Mouse (Mus musculus) embryonic facial prominence, embryonic 14.5 days (tissue): ENCODE results near the gene Sgta. TPM values are rescaled to one million over a fixed set of nuclear protein-coding genes. Genes with fewer than 3 reads are reported as not detected.

Experiments
- ATAC-seq: fragments of 200-750 bp; cut with Nextera tagmentation; 2 replicates; pipeline ENCODE4 v1.8.0; 2017; ENCODE audit warnings: low read depth, moderate number of reproducible peaks, moderate TSS enrichment
- DNase-seq: peaks from one replicate; pipeline ENCODE4 v3.0.0-alpha.2; 2015; ENCODE audit warnings: low spot score
- H3K27ac ChIP-seq: fragments of 300-500 bp; sonication (generic); replicated peaks from 2 replicates; pipeline ENCODE4 v1.5.1; 2014; ENCODE audit warnings: low read depth, mild to moderate bottlenecking, low read length, moderate library complexity
- H3K27me3 ChIP-seq: fragments of 300-500 bp; sonication (generic); replicated peaks from 2 replicates; pipeline ENCODE4 v1.6.1; 2014; ENCODE audit warnings: low read length; ENCODE audit not compliant: control insufficient read depth, insufficient read depth
- H3K36me3 ChIP-seq: fragments of 300-500 bp; sonication (generic); 2 replicates; pipeline ENCODE4 v1.6.1; 2014; ENCODE audit warnings: low read length, mixed read lengths; ENCODE audit not compliant: control insufficient read depth, insufficient read depth
- H3K4me1 ChIP-seq: fragments of 300-500 bp; sonication (generic); 2 replicates; pipeline ENCODE4 v1.6.1; 2014; ENCODE audit warnings: antibody characterized with exemption, low read length; ENCODE audit not compliant: control insufficient read depth, insufficient read depth
- H3K4me2 ChIP-seq: fragments of 300-500 bp; sonication (generic); 2 replicates; pipeline ENCODE4 v1.6.1; 2014; ENCODE audit warnings: low read depth, mild to moderate bottlenecking, low read length, moderate library complexity, mixed read lengths
- H3K4me3 ChIP-seq: fragments of 300-500 bp; sonication (generic); 2 replicates; pipeline ENCODE4 v1.5.1; 2014; ENCODE audit warnings: low read depth, mild to moderate bottlenecking, low read length
- H3K9ac ChIP-seq: fragments of 300-500 bp; sonication (generic); 2 replicates; pipeline ENCODE4 v1.6.1; 2014; ENCODE audit warnings: low read depth, mild to moderate bottlenecking, low read length, moderate library complexity, mixed read lengths
- H3K9me3 ChIP-seq: fragments of 300-500 bp; sonication (generic); 2 replicates; pipeline ENCODE4 v1.6.1; 2016; ENCODE audit warnings: low read length; ENCODE audit not compliant: control insufficient read depth
- WGBS: fragments of 180-500 bp; shearing (Covaris S2); extraction: QIAGEN DNeasy Blood & Tissue Kit; methylation state at CpG from one replicate; pipeline ENCODE4 v1.1.7; 2014; 5-methylcytosine and 5-hydroxymethylcytosine counted together
- polyA plus RNA-seq: library from polyadenylated mRNA; unstranded; fragments of >200 nt; fragmentation: Nextera tagmentation; extraction: Ambion mirVana; gene quantifications from 2 replicates; pipeline ENCODE4 v1.2.1, GENCODE M21; 2014

Sgta gene
- polyA plus RNA-seq, 1 experiment from 2014 or later: 163 TPM

- Histone ChIP-seq H3K9me3 (no peaks in the 10 kb centered on the region), H3K4me1 (no peaks in the 10 kb centered on the region), H3K4me2 (no peak overlapping the region), H3K36me3 (no peaks in the 10 kb centered on the region), H3K9ac (no peak overlapping the region), H3K27ac (no peak overlapping the region), H3K27me3 (no peaks in the 10 kb centered on the region), H3K4me3 (no peak overlapping the region)
- 82% methylated on average over 7 of the region's 7 CpGs for WGBS
- DNase-seq (no peak), ATAC-seq (no peak)
Observed at GRCm38 (mm10) chr10:81006005-81006677, 53.8 kb downstream of the Sgta start.

DNA sequence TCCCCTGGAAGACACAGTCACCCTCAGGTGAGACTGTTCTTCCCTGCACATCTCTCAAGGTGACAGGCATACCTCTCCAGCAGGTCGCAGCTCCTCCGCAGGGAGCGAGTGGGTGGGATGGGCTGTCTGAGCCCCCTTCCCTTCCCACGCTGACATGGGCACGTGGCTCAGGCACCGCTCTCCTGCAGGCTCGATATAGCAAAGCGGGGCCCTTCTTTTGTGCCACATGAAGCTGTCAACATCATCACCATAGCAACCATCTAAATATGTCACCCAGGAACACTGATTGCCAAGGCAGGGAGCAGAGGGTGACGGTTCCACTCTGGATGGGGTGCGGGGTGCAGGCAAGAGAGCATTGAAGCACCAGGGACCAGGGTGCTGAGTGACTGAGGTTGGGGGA, 58.8 kb downstream of the Sgta start:
- H3K9me3 ChIP-seq: no peaks in the 10 kb centered on the region
- H3K36me3 ChIP-seq: no peaks in the 10 kb centered on the region
- peaks cover 13% of the 10 kb centered on the region for H3K27me3 ChIP-seq
- no peak for ATAC-seq
- H3K4me3 ChIP-seq: no peak overlapping the region
- H3K4me2 ChIP-seq: no peak overlapping the region
- DNase-seq: no peak
- H3K9ac ChIP-seq: no peak overlapping the region
- H3K4me1 ChIP-seq: peaks cover 6% of the 10 kb centered on the region
- no peak overlapping the region for H3K27ac ChIP-seq
- 61% methylated on average over 10 of the region's 10 CpGs for WGBS

GRCm38 (mm10) chr10:81000197-81001062, 59.6 kb downstream of the Sgta start:
- Histone ChIP-seq H3K36me3 (no peaks in the 10 kb centered on the region), H3K9ac (no peak overlapping the region), H3K27me3 (peaks cover 13% of the 10 kb centered on the region), H3K4me2 (no peak overlapping the region), H3K4me3 (no peak overlapping the region), H3K4me1 (peaks cover 6% of the 10 kb centered on the region), H3K9me3 (no peaks in the 10 kb centered on the region), H3K27ac (no peak overlapping the region)
- no peak for DNase-seq
- no peak for ATAC-seq
- 45% methylated on average over 28 of the region's 28 CpGs for WGBS

- no peak overlapping the region for H3K9ac ChIP-seq
- DNase-seq: peak; percentile 72
- H3K36me3 ChIP-seq: no peaks in the 10 kb centered on the region
- H3K9me3 ChIP-seq: no peaks in the 10 kb centered on the region
- WGBS: 32% methylated on average over 28 of the region's 37 CpGs
- peak; percentile 73 for ATAC-seq
- H3K4me2 ChIP-seq: peak overlapping the region; percentile 41
- H3K4me1 ChIP-seq: peaks cover 6% of the 10 kb centered on the region
- peaks cover 13% of the 10 kb centered on the region for H3K27me3 ChIP-seq
- H3K4me3 ChIP-seq: 0 out of 2 replicates have a peak overlapping the region, but pooled peaks have one; percentile 10
- no peak overlapping the region for H3K27ac ChIP-seq
Observed at GRCm38 (mm10) chr10:80999362-81000196, 60.4 kb downstream of the Sgta start.

DNA sequence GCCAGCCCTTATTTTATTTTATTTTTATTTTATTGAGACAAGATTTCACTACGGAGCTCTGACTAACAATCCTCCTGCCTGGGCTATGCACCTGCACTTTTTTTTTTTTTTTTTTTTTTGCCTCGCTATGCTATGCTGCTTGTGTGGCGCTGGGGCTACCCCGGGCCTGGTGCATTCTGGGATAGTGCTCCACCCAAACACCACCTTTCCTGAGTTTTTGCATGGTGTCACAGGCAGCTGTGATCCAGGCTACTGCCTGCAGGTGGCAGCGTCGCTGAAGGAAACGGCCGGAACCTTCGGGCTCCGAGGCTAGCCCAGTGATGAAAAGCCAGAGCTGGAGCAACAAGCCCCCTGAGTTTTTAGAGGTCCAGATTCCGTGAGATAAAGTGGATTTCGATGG, 61.2 kb downstream of the Sgta start:
- peak; percentile 63 for DNase-seq
- Histone ChIP-seq H3K27me3 (peaks cover 13% of the 10 kb centered on the region), H3K27ac (no peak overlapping the region), H3K36me3 (no peaks in the 10 kb centered on the region), H3K4me1 (peaks cover 6% of the 10 kb centered on the region), H3K4me2 (no peak overlapping the region), H3K9ac (no peak overlapping the region), H3K4me3 (no peak overlapping the region), H3K9me3 (no peaks in the 10 kb centered on the region)
- 13% methylated on average over 12 of the region's 12 CpGs for WGBS
- peak; percentile 46; the same call in 1 of the 2 replicates for ATAC-seq

DNA sequence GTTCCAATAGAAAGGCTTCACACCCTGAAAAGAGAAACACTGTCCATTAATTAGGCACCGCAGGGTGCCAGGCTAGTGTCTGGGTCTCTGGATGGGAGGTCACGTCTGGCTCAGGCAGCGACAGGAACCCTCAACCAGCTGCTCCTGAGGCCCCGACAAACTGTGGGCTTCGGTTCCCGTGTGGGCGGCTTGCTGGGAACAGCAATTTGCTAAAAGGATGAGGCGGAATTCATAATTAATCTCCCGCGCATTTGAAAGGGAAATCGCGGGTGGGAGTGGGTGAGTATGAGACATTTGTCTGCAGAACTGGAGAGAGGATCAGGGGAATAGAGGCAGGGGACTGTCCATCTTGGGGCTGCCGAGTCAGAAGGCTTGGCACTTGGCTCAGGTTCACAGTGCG, 62.0 kb downstream of the Sgta start:
- 43% methylated on average over 14 of the region's 14 CpGs for WGBS
- H3K4me2 ChIP-seq: no peak overlapping the region
- H3K4me1 ChIP-seq: peaks cover 6% of the 10 kb centered on the region
- H3K4me3 ChIP-seq: no peak overlapping the region
- no peak for ATAC-seq
- no peak for DNase-seq
- H3K27me3 ChIP-seq: peaks cover 13% of the 10 kb centered on the region
- no peak overlapping the region; the same call in 1 of the 2 replicates for H3K9ac ChIP-seq
- no peak overlapping the region for H3K27ac ChIP-seq
- H3K36me3 ChIP-seq: no peaks in the 10 kb centered on the region
- H3K9me3 ChIP-seq: no peaks in the 10 kb centered on the region

DNA sequence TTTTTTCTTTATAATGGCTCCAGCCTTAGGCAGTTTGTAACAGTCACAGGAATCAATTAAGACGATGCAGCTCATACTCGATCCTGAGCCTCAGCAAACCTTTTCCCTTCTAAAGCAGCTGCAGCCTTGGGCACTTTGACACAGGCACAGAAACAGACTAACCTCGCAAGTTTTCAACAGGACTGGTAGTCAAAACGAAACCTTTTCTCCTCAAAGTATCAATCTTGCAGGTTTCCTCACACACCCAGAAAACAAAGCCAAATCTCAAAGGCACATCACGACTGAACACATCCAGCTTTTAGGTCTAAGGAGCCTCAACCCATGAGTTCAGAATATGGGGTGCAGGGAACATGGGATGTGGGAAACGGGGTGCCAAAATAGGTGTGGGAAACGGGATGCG, 62.6 kb downstream of the Sgta start:
- H3K27me3 ChIP-seq: peaks cover 13% of the 10 kb centered on the region
- no peak overlapping the region for H3K4me3 ChIP-seq
- 74% methylated on average over 8 of the region's 8 CpGs for WGBS
- no peak overlapping the region for H3K27ac ChIP-seq
- peaks cover 6% of the 10 kb centered on the region for H3K4me1 ChIP-seq
- H3K9me3 ChIP-seq: no peaks in the 10 kb centered on the region
- ATAC-seq (no peak), DNase-seq (no peak)
- no peaks in the 10 kb centered on the region for H3K36me3 ChIP-seq
- no peak overlapping the region for H3K9ac ChIP-seq
- no peak overlapping the region for H3K4me2 ChIP-seq

DNA sequence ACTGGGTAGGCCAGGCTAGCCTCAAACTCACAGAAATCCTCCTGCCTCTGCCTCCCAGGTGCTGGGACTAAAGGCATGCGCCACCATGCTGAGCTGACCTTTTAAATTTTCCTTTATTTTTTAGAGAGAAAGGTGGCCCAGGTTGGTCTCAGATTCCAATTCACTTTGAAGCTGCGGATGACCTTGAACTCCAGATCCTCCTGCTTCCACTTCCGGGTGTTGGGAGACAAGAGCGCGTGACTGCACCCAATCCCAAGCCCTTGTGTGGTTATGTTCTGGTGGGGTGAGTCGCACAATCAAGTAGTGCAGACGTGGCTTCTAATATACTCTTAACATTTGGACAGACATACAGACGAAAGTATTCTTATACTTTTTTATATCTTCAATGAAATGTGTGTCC, 63.5 kb downstream of the Sgta start:
- ATAC-seq: no peak
- H3K9me3 ChIP-seq: no peaks in the 10 kb centered on the region
- peaks cover 13% of the 10 kb centered on the region for H3K27me3 ChIP-seq
- H3K4me3 ChIP-seq: no peak overlapping the region
- no peak overlapping the region for H3K4me2 ChIP-seq
- no peak for DNase-seq
- no peak overlapping the region for H3K9ac ChIP-seq
- WGBS: 94% methylated on average over 8 of the region's 8 CpGs
- H3K27ac ChIP-seq: no peak overlapping the region
- peaks cover 6% of the 10 kb centered on the region for H3K4me1 ChIP-seq
- no peaks in the 10 kb centered on the region for H3K36me3 ChIP-seq
